Comparison of ENCODE assay signal across 13 mouse cellular contexts in genomic region chr5:85485157-85485556, GRCm38 (mm10).
DNase-seq lines count a peak whose midpoint lies in the region; ATAC-seq and TF ChIP-seq lines count a peak whose summit lies in the region.
"Had no signal": no experiment of that assay in that cellular context is flagged by ENCODE, and none has a peak within 500 bp of the region (broad histone marks: within the 10 kb centered on the region; RNA-seq: fewer than 3 reads in every experiment).

No protein-coding gene starts in this region.

- TF ChIP-seq CTCF in brain, embryonic 14.5 days (IDR thresholded peaks at IDR 0.05; ENCODE audit: borderline replicate concordance, extremely low read depth, insufficient read depth, insufficient read length), result no peak

- no peak overlapping the region for H3K27ac ChIP-seq in forebrain, embryonic 12.5 days
- no peak overlapping the region for H3K27ac ChIP-seq in forebrain, embryonic 16.5 days (ENCODE audit: low read length)
- no peak overlapping the region for H3K27ac ChIP-seq in forebrain, embryonic 14.5 days (ENCODE audit: low read depth, low read length)
- no peak overlapping the region for H3K27ac ChIP-seq in forebrain, embryonic 15.5 days (replicated peaks)
- H3K27ac ChIP-seq: embryonic facial prominence, embryonic 10.5 days; embryonic facial prominence, embryonic 12.5 days had no signal

- no peak for TF ChIP-seq POLR2A in brain, embryonic 14.5 days (IDR thresholded peaks at IDR 0.05; ENCODE audit: borderline replicate concordance, extremely low read depth, insufficient read depth, insufficient read length, poor library complexity, severe bottlenecking)

- H3K36me3 ChIP-seq in forebrain, embryonic 12.5 days (replicated peaks), result no peaks in the 10 kb centered on the region
- no peaks in the 10 kb centered on the region for H3K36me3 ChIP-seq in forebrain, embryonic 16.5 days (ENCODE audit: control insufficient read depth, insufficient read depth)
- no peaks in the 10 kb centered on the region for H3K36me3 ChIP-seq in forebrain, embryonic 14.5 days (ENCODE audit: control insufficient read depth, insufficient read depth, low read length)
- no peaks in the 10 kb centered on the region for H3K36me3 ChIP-seq in forebrain, embryonic 15.5 days
- H3K36me3 ChIP-seq: embryonic facial prominence, embryonic 10.5 days; embryonic facial prominence, embryonic 12.5 days had no signal

- no peaks in the 10 kb centered on the region for H3K27me3 ChIP-seq in forebrain, embryonic 12.5 days
- no peaks in the 10 kb centered on the region for H3K27me3 ChIP-seq in forebrain, embryonic 16.5 days (replicated peaks; ENCODE audit: control insufficient read depth, insufficient read depth, low read length)
- no peaks in the 10 kb centered on the region for H3K27me3 ChIP-seq in forebrain, embryonic 14.5 days (replicated peaks; ENCODE audit: control insufficient read depth, insufficient read depth, low read length)
- H3K27me3 ChIP-seq in forebrain, embryonic 15.5 days, result no peaks in the 10 kb centered on the region
- H3K27me3 ChIP-seq: embryonic facial prominence, embryonic 12.5 days had no signal

- DNase-seq in forebrain, embryonic 14.5 days (ENCODE audit: low spot score), result peak; percentile 11
- peak; percentile 45 for DNase-seq in brain, embryonic 14.5 days (ENCODE audit: low read depth)
- DNase-seq in left cerebral cortex, adult 8-10 months (ENCODE audit: low spot score in 2 of 2), result no peak
- DNase-seq: adrenal gland, adult 2 months; adrenal gland, postnatal 10 days; adrenal gland, postnatal 25 days; cerebellum, adult 11-12 months; cerebellum, adult 9-10 months had no signal

- H3K4me3 ChIP-seq in forebrain, embryonic 12.5 days (replicated peaks), result no peak overlapping the region
- no peak overlapping the region for H3K4me3 ChIP-seq in forebrain, embryonic 16.5 days (replicated peaks; ENCODE audit: low read length)
- H3K4me3 ChIP-seq in forebrain, embryonic 14.5 days (ENCODE audit: low read depth, low read length), result no peak overlapping the region
- no peak overlapping the region for H3K4me3 ChIP-seq in forebrain, embryonic 15.5 days
- H3K4me3 ChIP-seq: embryonic facial prominence, embryonic 10.5 days; embryonic facial prominence, embryonic 12.5 days had no signal

- H3K9me3 ChIP-seq in forebrain, embryonic 12.5 days, result no peaks in the 10 kb centered on the region
- H3K9me3 ChIP-seq in forebrain, embryonic 16.5 days (ENCODE audit: control insufficient read depth, low read length), result no peaks in the 10 kb centered on the region
- no peaks in the 10 kb centered on the region for H3K9me3 ChIP-seq in forebrain, embryonic 14.5 days (replicated peaks; ENCODE audit: control insufficient read depth, low read length)
- no peaks in the 10 kb centered on the region for H3K9me3 ChIP-seq in forebrain, embryonic 15.5 days
- H3K9me3 ChIP-seq: embryonic facial prominence, embryonic 10.5 days; embryonic facial prominence, embryonic 12.5 days had no signal

- no peak overlapping the region for H3K4me2 ChIP-seq in forebrain, embryonic 12.5 days
- H3K4me2 ChIP-seq in forebrain, embryonic 16.5 days (ENCODE audit: low read length), result no peak overlapping the region
- H3K4me2 ChIP-seq in forebrain, embryonic 14.5 days (ENCODE audit: low read length), result no peak overlapping the region
- no peak overlapping the region for H3K4me2 ChIP-seq in forebrain, embryonic 15.5 days (replicated peaks)
- H3K4me2 ChIP-seq: embryonic facial prominence, embryonic 12.5 days had no signal

- H3K9ac ChIP-seq in forebrain, embryonic 12.5 days, result no peak overlapping the region
- no peak overlapping the region for H3K9ac ChIP-seq in forebrain, embryonic 16.5 days (replicated peaks; ENCODE audit: low read depth, low read length)
- H3K9ac ChIP-seq in forebrain, embryonic 14.5 days (ENCODE audit: low read length), result no peak overlapping the region
- H3K9ac ChIP-seq in forebrain, embryonic 15.5 days (replicated peaks), result no peak overlapping the region
- H3K9ac ChIP-seq: embryonic facial prominence, embryonic 12.5 days had no signal

- no peaks in the 10 kb centered on the region for H3K4me1 ChIP-seq in forebrain, embryonic 12.5 days
- H3K4me1 ChIP-seq in forebrain, embryonic 16.5 days (replicated peaks; ENCODE audit: control insufficient read depth, insufficient read depth, low read length), result peaks cover 4% of the 10 kb centered on the region
- H3K4me1 ChIP-seq in forebrain, embryonic 14.5 days (ENCODE audit: control insufficient read depth, insufficient read depth, low read length), result no peaks in the 10 kb centered on the region
- H3K4me1 ChIP-seq in forebrain, embryonic 15.5 days, result peaks cover 3% of the 10 kb centered on the region; the same call in 1 of the 2 replicates
- H3K4me1 ChIP-seq: embryonic facial prominence, embryonic 10.5 days; embryonic facial prominence, embryonic 12.5 days had no signal

- ATAC-seq in forebrain, embryonic 12.5 days (ENCODE audit: low FRiP score), result peak; percentile 64; the same call in 1 of the 2 replicates
- ATAC-seq in forebrain, embryonic 16.5 days, result no peak
- ATAC-seq in forebrain, embryonic 14.5 days, result no peak
- no peak for ATAC-seq in forebrain, embryonic 15.5 days (replicated peaks)

Comparison
In these comparisons a context has a peak if more than half of its experiments do, and no peak if none do; other contexts are left out.
1. DNase-seq: peak in forebrain, embryonic 14.5 days (single experiment) and brain, embryonic 14.5 days (single experiment); none in left cerebral cortex, adult 8-10 months (0 of 2).